Mouse (Mus musculus): ENCODE data around the gene Smim15. TPM values are rescaled to one million over a fixed set of nuclear protein-coding genes. Genes with fewer than 3 reads are reported as not detected.

Smim15 gene
- polyA plus RNA-seq, 1 experiment from 2014 or later: 42.9 TPM

Other genes starting within 250 kb of the Smim15 start
- 77.6 and 88.2 TPM in 2 replicates for gene Ndufaf2, start 114.2 kb downstream of the Smim15 start, polyA plus RNA-seq (2015; fragmentation: Nextera tagmentation; extraction: Ambion mirVana)
- 24.8 and 26.7 TPM in 2 replicates for gene Ercc8, start 114.3 kb downstream of the Smim15 start, polyA plus RNA-seq (2015; fragmentation: Nextera tagmentation; extraction: Ambion mirVana)
- gene Elovl7, start 170.0 kb downstream of the Smim15 start, polyA plus RNA-seq (2015; fragmentation: Nextera tagmentation; extraction: Ambion mirVana): 1.9 and 2.4 TPM in 2 replicates

All from hindbrain, embryonic 13.5 days (tissue).